In genomic region chr15:6873154-6873806, GRCm38 (mm10) we compare ENCODE assay signal across 8 mouse cellular contexts. TPM values are rescaled to one million over a fixed set of nuclear protein-coding genes. Genes with fewer than 3 reads are reported as not detected.
DNase-seq lines count a peak whose midpoint lies in the region; ATAC-seq and TF ChIP-seq lines count a peak whose summit lies in the region.

No protein-coding gene starts in this region.

- TF ChIP-seq POLR2A in spleen, adult 2 months (IDR thresholded peaks at IDR 0.05; ENCODE audit: low read depth, low read length): no peak
- TF ChIP-seq POLR2A in myocyte (IDR thresholded peaks at IDR 0.05; ENCODE audit: insufficient read length, low read depth): no peak

- no peaks in the 10 kb centered on the region for H3K9me3 ChIP-seq in heart, embryonic 10.5 days
- H3K9me3 ChIP-seq in limb, embryonic 12.5 days: no peaks in the 10 kb centered on the region

- DNase-seq in spleen, adult 2 months (ENCODE audit: low read depth in 1 of 2, low spot score in 2 of 2): no peak
- no peak for DNase-seq in spleen, postnatal 4 days (ENCODE audit: low spot score in 2 of 2)
- DNase-seq in heart, embryonic 10.5 days (ENCODE audit: low spot score): no peak
- DNase-seq in thymus, postnatal 25 days: no peak
- DNase-seq in urinary bladder, postnatal 36 days (ENCODE audit: low spot score in 2 of 2): no peak
- DNase-seq in cerebellum, adult 18-20 months: no peak

- H3K79me2 ChIP-seq in myocyte (ENCODE audit: control insufficient read depth, insufficient read depth): no peaks in the 10 kb centered on the region

- 25% methylated on average over 17 of the region's 17 CpGs for WGBS in spleen, adult 2 months
- WGBS in heart, embryonic 10.5 days: 26% methylated on average over 17 of the region's 17 CpGs
- WGBS in limb, embryonic 12.5 days: 38% methylated on average over 17 of the region's 17 CpGs

- H3K36me3 ChIP-seq in spleen, adult 2 months (ENCODE audit: control insufficient read depth, insufficient read depth, low read length): no peaks in the 10 kb centered on the region
- H3K36me3 ChIP-seq in heart, embryonic 10.5 days: no peaks in the 10 kb centered on the region
- no peaks in the 10 kb centered on the region for H3K36me3 ChIP-seq in limb, embryonic 12.5 days
- no peaks in the 10 kb centered on the region for H3K36me3 ChIP-seq in myocyte (ENCODE audit: control insufficient read depth, insufficient read depth)

- peak overlapping the region; percentile 88 for H3K4me2 ChIP-seq in limb, embryonic 12.5 days
- H3K4me2 ChIP-seq in myocyte (ENCODE audit: low read depth): peak overlapping the region; percentile 88

- H3K9ac ChIP-seq in limb, embryonic 12.5 days (replicated peaks): no peak overlapping the region

- no peaks in the 10 kb centered on the region for H3K4me1 ChIP-seq in spleen, adult 2 months (ENCODE audit: control insufficient read depth, insufficient read depth, insufficient read length)
- H3K4me1 ChIP-seq in heart, embryonic 10.5 days: peaks cover 21% of the 10 kb centered on the region
- H3K4me1 ChIP-seq in limb, embryonic 12.5 days (replicated peaks): no peaks in the 10 kb centered on the region; the same call in 1 of the 2 replicates

- peaks cover 5% of the 10 kb centered on the region; the same call in 1 of the 2 replicates for H3K27me3 ChIP-seq in spleen, adult 2 months (ENCODE audit: control insufficient read depth, insufficient read depth, low read length)
- peaks cover 40% of the 10 kb centered on the region for H3K27me3 ChIP-seq in heart, embryonic 10.5 days (ENCODE audit: insufficient read depth, poor library complexity, severe bottlenecking)
- H3K27me3 ChIP-seq in limb, embryonic 12.5 days: peaks cover 27% of the 10 kb centered on the region
- no peaks in the 10 kb centered on the region for H3K27me3 ChIP-seq in myocyte (ENCODE audit: control insufficient read depth, insufficient read depth, insufficient read length)

- H3ac ChIP-seq in myocyte (ENCODE audit: control insufficient read depth, insufficient read length): peak overlapping the region; percentile 38

- ATAC-seq in limb, embryonic 12.5 days (ENCODE audit: insufficient number of reproducible peaks, insufficient read depth, low FRiP score, low TSS enrichment, low read depth): no peak

- TF ChIP-seq CTCF in spleen, adult 2 months (IDR thresholded peaks at IDR 0.05; ENCODE audit: extremely low read depth, insufficient read depth, insufficient read length, insufficient replicate concordance): no peak

- peak overlapping the region; percentile 69; the same call in 1 of the 2 replicates for H3K27ac ChIP-seq in spleen, adult 2 months (ENCODE audit: insufficient read depth, low read length)
- H3K27ac ChIP-seq in heart, embryonic 10.5 days: no peak overlapping the region
- no peak overlapping the region for H3K27ac ChIP-seq in limb, embryonic 12.5 days

- peak overlapping the region; percentile 25; the same call in 1 of the 2 replicates for H3K4me3 ChIP-seq in spleen, adult 2 months (ENCODE audit: extremely low read depth, insufficient read depth, insufficient read length)
- peak overlapping the region; percentile 69 for H3K4me3 ChIP-seq in heart, embryonic 10.5 days
- H3K4me3 ChIP-seq in limb, embryonic 12.5 days (replicated peaks): peak overlapping the region; percentile 52
- H3K4me3 ChIP-seq in myocyte: peak overlapping the region; percentile 58

TF ChIP-seq in myocyte, 11 proteins besides CTCF, POLR2A, EP300 and RAD21:
- no peak for TF ChIP-seq CEBPB (IDR thresholded peaks at IDR 0.05; ENCODE audit: insufficient read depth, poor library complexity, severe bottlenecking)
- no peak for TF ChIP-seq MAX (IDR thresholded peaks at IDR 0.05; ENCODE audit: low read depth)
- no peak for TF ChIP-seq POLR2AphosphoS2 (IDR thresholded peaks at IDR 0.05; ENCODE audit: insufficient read length, low read depth)
- no peak for TF ChIP-seq MYOD1 (IDR thresholded peaks at IDR 0.05; ENCODE audit: control insufficient read depth in 1 of 3, insufficient read length in 2 of 3, low read depth in 2 of 3)
- TF ChIP-seq USF1 (IDR thresholded peaks at IDR 0.05; ENCODE audit: low read depth): no peak
- no peak for TF ChIP-seq MYOG (IDR thresholded peaks at IDR 0.05; ENCODE audit: control insufficient read depth in 1 of 3, insufficient read depth in 1 of 3, insufficient read length in 2 of 3, low read depth in 2 of 3)
- no peak for TF ChIP-seq TCF3 (IDR thresholded peaks at IDR 0.05; ENCODE audit: insufficient read length, low read depth)
- TF ChIP-seq REST (IDR thresholded peaks at IDR 0.05; ENCODE audit: insufficient read depth, insufficient read length): no peak
- no peak for TF ChIP-seq E2F4 (IDR thresholded peaks at IDR 0.05; ENCODE audit: insufficient read depth)
- TF ChIP-seq SRF (IDR thresholded peaks at IDR 0.05; ENCODE audit: control insufficient read depth, insufficient read length, low read depth): no peak

RNA-seq across cellular contexts. Expression of gene Osmr, which starts 1.5 kb away (rescaled TPM):
- 3.1 and 3.6 TPM in 2 replicates for polyA plus RNA-seq in spleen, adult 2 months (2012; rRNA removed)
- 0.54 and 0.97 TPM in 2 replicates for polyA plus RNA-seq in heart, embryonic 10.5 days (2016; fragmentation: Nextera tagmentation; extraction: Ambion mirVana)
- polyA plus RNA-seq in limb, embryonic 12.5 days (2016; fragmentation: Nextera tagmentation; extraction: Ambion mirVana): 0.74 and 0.76 TPM in 2 replicates
- 6.2 TPM for polyA plus RNA-seq in myocyte (2012; fragmentation: generic; extraction: Trizol)
